Mouse (Mus musculus) lung, embryonic 15.5 days (tissue): ENCODE measurements at regions not wholly inside any gene's neighbourhood (a gene's known extent, or its start where the extent isn't known, plus 50 kb on each side); places are given as distances from the start of the nearest gene placed in this dataset.

Experiments used
- ATAC-seq: fragments of 200-750 bp; cut with Nextera tagmentation; 2 replicates; pipeline ENCODE4 v1.8.0; 2017; ENCODE audit warnings: moderate number of reproducible peaks, borderline replicate concordance; ENCODE audit not compliant: low FRiP score, low TSS enrichment; ENCODE audit errors: extremely low read depth
- H3K27ac ChIP-seq: fragments of 300-500 bp; sonication (generic); 2 replicates; pipeline ENCODE4 v1.5.1; 2015; ENCODE audit warnings: moderate library complexity, mild to moderate bottlenecking, inconsistent platforms
- H3K27me3 ChIP-seq: fragments of 300-500 bp; sonication (generic); 2 replicates; pipeline ENCODE4 v1.6.1; 2015; ENCODE audit warnings: inconsistent platforms
- H3K36me3 ChIP-seq: fragments of 300-500 bp; sonication (generic); 2 replicates; pipeline ENCODE4 v1.6.1; 2015; ENCODE audit warnings: inconsistent platforms
- H3K4me1 ChIP-seq: fragments of 300-500 bp; sonication (generic); 2 replicates; pipeline ENCODE4 v1.6.1; 2015; ENCODE audit warnings: inconsistent platforms
- H3K4me2 ChIP-seq: fragments of 300-500 bp; sonication (generic); 2 replicates; pipeline ENCODE4 v1.6.1; 2015; ENCODE audit warnings: inconsistent platforms, mild to moderate bottlenecking, moderate library complexity
- H3K4me3 ChIP-seq: fragments of 300-500 bp; sonication (generic); 2 replicates; pipeline ENCODE4 v1.5.1; 2015; ENCODE audit warnings: mild to moderate bottlenecking, inconsistent platforms
- H3K9ac ChIP-seq: fragments of 300-500 bp; sonication (generic); 2 replicates; pipeline ENCODE4 v1.6.1; 2015; ENCODE audit warnings: inconsistent platforms
- H3K9me3 ChIP-seq: fragments of 300-500 bp; sonication (generic); 2 replicates; pipeline ENCODE4 v1.6.1; 2016; ENCODE audit warnings: inconsistent platforms
- WGBS: fragments of 180-500 bp; shearing (Covaris S2); methylation state at CpG from one replicate; pipeline ENCODE4 v1.1.7; 2015; 5-methylcytosine and 5-hydroxymethylcytosine counted together

DNA sequence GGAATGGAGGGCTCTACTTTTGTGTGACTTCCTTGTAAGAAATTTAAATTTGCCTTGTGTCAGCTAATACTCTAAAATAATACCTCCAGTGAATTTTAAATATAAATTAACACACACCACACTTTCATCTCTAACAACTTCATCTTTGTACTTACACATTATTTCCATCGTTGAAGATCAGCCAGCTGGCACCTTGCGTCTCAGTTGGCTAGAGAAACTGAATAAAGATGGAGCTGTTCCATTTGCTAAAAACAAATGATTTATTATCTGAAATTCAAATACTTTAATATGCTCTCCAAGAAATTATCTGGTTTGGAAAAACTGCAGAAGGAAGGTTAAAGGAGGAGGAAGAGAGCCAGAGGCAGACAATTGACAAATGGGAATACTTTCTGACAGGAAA is 122.0 kb upstream of the Gm11096 start:
- Histone ChIP-seq H3K9ac (no peak overlapping the region), H3K27ac (no peak overlapping the region), H3K4me3 (no peak overlapping the region), H3K27me3 (no peaks in the 10 kb centered on the region), H3K4me2 (no peak overlapping the region), H3K4me1 (no peaks in the 10 kb centered on the region), H3K9me3 (no peaks in the 10 kb centered on the region), H3K36me3 (no peaks in the 10 kb centered on the region)
- WGBS = 60% methylated on average over 2 of the region's 2 CpGs
- ATAC-seq = peak; percentile 55; the same call in 1 of the 2 replicates

- Histone ChIP-seq H3K9ac (no peak overlapping the region), H3K9me3 (no peaks in the 10 kb centered on the region), H3K27ac (no peak overlapping the region), H3K4me2 (no peak overlapping the region), H3K4me1 (no peaks in the 10 kb centered on the region), H3K4me3 (no peak overlapping the region), H3K36me3 (no peaks in the 10 kb centered on the region), H3K27me3 (no peaks in the 10 kb centered on the region)
- no peak for ATAC-seq
- 48% methylated on average over 5 of the region's 5 CpGs for WGBS
These were observed 124.9 kb upstream of the Gm11096 start for GRCm38 (mm10) chr17:81316655-81317054.

- H3K4me3 ChIP-seq = no peak overlapping the region
- H3K27me3 ChIP-seq = no peaks in the 10 kb centered on the region
- no peak overlapping the region for H3K9ac ChIP-seq
- H3K4me2 ChIP-seq = no peak overlapping the region
- no peaks in the 10 kb centered on the region for H3K9me3 ChIP-seq
- 47% methylated on average over 2 of the region's 2 CpGs for WGBS
- no peak overlapping the region for H3K27ac ChIP-seq
- no peaks in the 10 kb centered on the region for H3K36me3 ChIP-seq
- no peak for ATAC-seq
- no peaks in the 10 kb centered on the region for H3K4me1 ChIP-seq
These were observed 135.7 kb upstream of the Gm11096 start for GRCm38 (mm10) chr17:81305880-81306279.

- no peaks in the 10 kb centered on the region for H3K36me3 ChIP-seq
- H3K4me2 ChIP-seq = no peak overlapping the region
- H3K27me3 ChIP-seq = no peaks in the 10 kb centered on the region
- no peak overlapping the region for H3K27ac ChIP-seq
- 69% methylated on average over 1 of the region's 1 CpGs for WGBS
- ATAC-seq = no peak
- no peak overlapping the region for H3K4me3 ChIP-seq
- no peaks in the 10 kb centered on the region for H3K9me3 ChIP-seq
- no peaks in the 10 kb centered on the region for H3K4me1 ChIP-seq
- H3K9ac ChIP-seq = no peak overlapping the region
These were observed 137.0 kb upstream of the Gm11096 start for GRCm38 (mm10) chr17:81304574-81304973.

DNA sequence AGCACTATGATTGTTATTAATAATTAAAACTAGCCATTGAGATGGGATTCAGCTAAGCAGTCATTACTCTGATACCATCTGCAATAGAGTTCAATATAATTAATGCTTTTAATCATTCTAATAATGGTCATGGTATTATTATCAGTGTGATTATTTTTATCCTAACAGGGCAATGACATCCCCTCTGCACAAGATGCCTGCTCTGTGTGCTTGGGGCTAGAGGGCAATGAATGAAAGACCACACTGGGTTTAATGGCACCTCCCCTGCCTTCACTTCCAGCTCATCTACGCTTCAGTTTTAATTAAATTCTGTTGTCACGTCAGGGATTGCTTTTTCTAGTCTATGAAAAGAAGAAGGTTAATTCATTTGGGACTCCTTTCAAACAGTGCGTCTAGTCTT is 139.1 kb upstream of the Gm11096 start:
- Histone ChIP-seq H3K4me1 (no peaks in the 10 kb centered on the region), H3K27me3 (no peaks in the 10 kb centered on the region), H3K4me2 (no peak overlapping the region), H3K4me3 (no peak overlapping the region), H3K9ac (no peak overlapping the region), H3K27ac (no peak overlapping the region), H3K9me3 (no peaks in the 10 kb centered on the region), H3K36me3 (no peaks in the 10 kb centered on the region)
- WGBS = 77% methylated on average over 3 of the region's 3 CpGs
- ATAC-seq = no peak

GRCm38 (mm10) chr17:81291829-81292228 is 149.7 kb upstream of the Gm11096 start:
- Histone ChIP-seq H3K9me3 (no peaks in the 10 kb centered on the region), H3K9ac (no peak overlapping the region), H3K36me3 (no peaks in the 10 kb centered on the region), H3K4me2 (no peak overlapping the region), H3K4me1 (no peaks in the 10 kb centered on the region), H3K27ac (no peak overlapping the region), H3K4me3 (no peak overlapping the region), H3K27me3 (no peaks in the 10 kb centered on the region)
- ATAC-seq = no peak
- 86% methylated on average over 2 of the region's 2 CpGs for WGBS

- H3K27me3 ChIP-seq = no peaks in the 10 kb centered on the region
- no peaks in the 10 kb centered on the region for H3K9me3 ChIP-seq
- H3K4me1 ChIP-seq = no peaks in the 10 kb centered on the region
- H3K36me3 ChIP-seq = no peaks in the 10 kb centered on the region
- 75% methylated on average over 2 of the region's 2 CpGs for WGBS
- no peak overlapping the region for H3K27ac ChIP-seq
- no peak overlapping the region for H3K9ac ChIP-seq
- ATAC-seq = no peak
- no peak overlapping the region for H3K4me2 ChIP-seq
- H3K4me3 ChIP-seq = no peak overlapping the region
These were observed 159.0 kb upstream of the Gm11096 start for GRCm38 (mm10) chr17:81282543-81282942.

DNA sequence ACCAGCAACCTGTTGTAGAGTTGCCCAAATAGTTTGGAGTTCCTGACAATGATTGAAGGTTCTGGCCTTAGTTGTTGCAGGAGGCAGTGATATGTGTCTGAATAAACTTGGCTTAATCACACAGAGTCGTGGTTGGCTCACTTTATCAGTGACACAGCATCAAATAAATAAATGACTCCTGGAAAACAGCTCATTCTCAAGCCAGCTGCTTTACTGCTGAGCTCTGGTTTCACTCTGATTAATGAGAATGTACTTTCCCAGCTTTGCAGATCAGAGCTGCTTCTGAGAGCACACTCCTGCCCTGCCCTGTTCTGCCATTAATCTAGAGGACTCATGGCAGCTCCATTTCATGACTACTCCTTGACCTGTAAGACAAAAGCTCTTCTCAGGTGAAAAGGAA is 171.3 kb upstream of the Gm11096 start:
- Histone ChIP-seq H3K4me3 (no peak overlapping the region), H3K4me2 (no peak overlapping the region), H3K27me3 (no peaks in the 10 kb centered on the region), H3K4me1 (no peaks in the 10 kb centered on the region), H3K27ac (no peak overlapping the region), H3K36me3 (no peaks in the 10 kb centered on the region), H3K9ac (no peak overlapping the region), H3K9me3 (no peaks in the 10 kb centered on the region)
- ATAC-seq = no peak
- WGBS = 3% methylated on average over 1 of the region's 1 CpGs

GRCm38 (mm10) chr17:81261957-81262356 is 179.6 kb upstream of the Gm11096 start:
- WGBS = 59% methylated on average over 1 of the region's 1 CpGs
- Histone ChIP-seq H3K9me3 (no peaks in the 10 kb centered on the region), H3K36me3 (no peaks in the 10 kb centered on the region), H3K27ac (no peak overlapping the region), H3K27me3 (no peaks in the 10 kb centered on the region), H3K4me1 (no peaks in the 10 kb centered on the region), H3K4me3 (no peak overlapping the region), H3K9ac (no peak overlapping the region), H3K4me2 (no peak overlapping the region)
- ATAC-seq = no peak

GRCm38 (mm10) chr17:81260036-81260435 is 181.5 kb upstream of the Gm11096 start:
- Histone ChIP-seq H3K27ac (no peak overlapping the region), H3K4me2 (no peak overlapping the region), H3K4me1 (no peaks in the 10 kb centered on the region), H3K27me3 (no peaks in the 10 kb centered on the region), H3K9me3 (no peaks in the 10 kb centered on the region), H3K9ac (no peak overlapping the region), H3K36me3 (no peaks in the 10 kb centered on the region), H3K4me3 (no peak overlapping the region)
- no peak for ATAC-seq
- WGBS = 96% methylated on average over 1 of the region's 1 CpGs

- Histone ChIP-seq H3K4me2 (no peak overlapping the region), H3K27me3 (no peaks in the 10 kb centered on the region), H3K36me3 (no peaks in the 10 kb centered on the region), H3K4me3 (no peak overlapping the region), H3K27ac (no peak overlapping the region), H3K9ac (no peak overlapping the region), H3K4me1 (no peaks in the 10 kb centered on the region), H3K9me3 (no peaks in the 10 kb centered on the region)
- no peak for ATAC-seq
- WGBS = 70% methylated on average over 3 of the region's 3 CpGs
These were observed 185.5 kb upstream of the Gm11096 start for GRCm38 (mm10) chr17:81256106-81256505.

DNA sequence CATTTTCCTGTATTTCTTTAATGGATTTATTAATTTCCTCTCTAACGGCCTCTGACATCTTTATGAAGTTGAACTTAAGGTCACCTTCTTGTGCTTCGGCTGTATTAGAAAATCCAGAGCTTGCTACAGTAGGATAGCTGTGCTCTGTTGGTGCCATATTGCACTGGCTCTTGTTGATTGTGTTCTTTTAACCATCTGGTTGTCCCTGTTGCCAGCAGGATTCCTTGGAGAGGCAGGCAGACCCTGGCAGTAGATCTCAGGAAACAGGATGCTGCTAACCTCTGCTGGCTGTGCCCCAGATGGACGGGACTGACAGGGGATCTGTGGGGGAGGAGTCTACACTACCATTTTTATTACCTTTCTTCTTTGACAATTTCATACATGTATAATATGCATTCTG is 185.9 kb upstream of the Thumpd2 start:
- no peak overlapping the region for H3K9ac ChIP-seq
- no peak overlapping the region for H3K4me2 ChIP-seq
- ATAC-seq = no peak
- WGBS = 53% methylated on average over 3 of the region's 3 CpGs
- H3K4me1 ChIP-seq = no peaks in the 10 kb centered on the region
- H3K27me3 ChIP-seq = no peaks in the 10 kb centered on the region
- H3K4me3 ChIP-seq = no peak overlapping the region
- no peak overlapping the region for H3K27ac ChIP-seq
- no peaks in the 10 kb centered on the region for H3K36me3 ChIP-seq
- H3K9me3 ChIP-seq = no peaks in the 10 kb centered on the region

DNA sequence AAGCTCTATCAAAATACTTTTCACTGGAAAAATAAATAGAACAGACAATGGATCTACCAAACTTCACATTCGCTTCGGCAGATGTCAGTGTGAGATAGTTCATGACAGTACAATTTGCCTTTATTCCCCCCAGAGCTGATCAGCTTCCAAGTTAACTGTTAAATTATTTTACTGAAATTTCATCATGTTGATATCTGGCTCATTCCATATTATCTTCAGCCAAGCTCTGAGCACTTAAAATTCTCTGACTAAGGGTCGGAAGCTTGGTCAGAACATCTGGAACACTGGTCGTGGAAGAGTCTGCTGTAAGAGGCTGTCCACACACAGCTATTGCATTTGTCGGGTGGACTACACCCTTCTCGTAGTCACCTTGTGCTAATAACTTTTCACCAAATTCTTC is 181.3 kb upstream of the Thumpd2 start:
- Histone ChIP-seq H3K9me3 (no peaks in the 10 kb centered on the region), H3K4me3 (no peak overlapping the region), H3K36me3 (no peaks in the 10 kb centered on the region), H3K9ac (no peak overlapping the region), H3K27ac (no peak overlapping the region), H3K27me3 (no peaks in the 10 kb centered on the region), H3K4me2 (no peak overlapping the region), H3K4me1 (no peaks in the 10 kb centered on the region)
- WGBS = 82% methylated on average over 6 of the region's 6 CpGs
- no peak for ATAC-seq
